Mouse (Mus musculus): ENCODE measurements around the gene Slc25a40.

Gene Slc25a40

GRCm38 (mm10) chr5:8491778-8492177 lies 69.1 kb downstream of the Slc25a40 start:
- peak; percentile 64 for DNase-seq

Data from heart, adult 11 months (tissue).